Mouse (Mus musculus) neural tube, embryonic 14.5 days (tissue): Measurements from ENCODE around the gene Gm21190. TPM values are rescaled to one million over a fixed set of nuclear protein-coding genes. Genes with fewer than 3 reads are reported as not detected.

Source experiments
- polyA plus RNA-seq: library from polyadenylated mRNA; unstranded; fragments of >200 nt; fragmentation: Nextera tagmentation; extraction: Ambion mirVana; gene quantifications from 2 replicates; pipeline ENCODE4 v1.2.1, GENCODE M21; 2014

The Gm21190 gene
- polyA plus RNA-seq, 1 experiment from 2014 or later: not detected

Other genes with a start within 250 kb of the Gm21190 start
- gene Gm21149, start 52.7 kb downstream of the Gm21190 start, polyA plus RNA-seq: not detected in 2 replicates
- not detected in 2 replicates for gene Gm21083, start 48.1 kb upstream of the Gm21190 start, polyA plus RNA-seq
- gene Speer4d, start 89.8 kb upstream of the Gm21190 start, polyA plus RNA-seq: not detected in 2 replicates
- gene 4930572O03Rik, start 127.8 kb upstream of the Gm21190 start, polyA plus RNA-seq: not detected in 2 replicates
- gene Speer4c, start 185.0 kb upstream of the Gm21190 start, polyA plus RNA-seq: not detected in 2 replicates